23 mouse cellular contexts compared by ENCODE assay signal in genomic region chr13:40112336-40112735, GRCm38 (mm10).
DNase-seq lines count a peak whose midpoint lies in the region; ATAC-seq and TF ChIP-seq lines count a peak whose summit lies in the region.
"Had no signal": no experiment of that assay in that cellular context is flagged by ENCODE, and none has a peak within 500 bp of the region (broad histone marks: within the 10 kb centered on the region; RNA-seq: fewer than 3 reads in every experiment).

No protein-coding gene starts in this region.

- TF ChIP-seq POLR2A in brain, embryonic 14.5 days (IDR thresholded peaks at IDR 0.05; ENCODE audit: borderline replicate concordance, extremely low read depth, insufficient read depth, insufficient read length, poor library complexity, severe bottlenecking): no peak

- no peaks in the 10 kb centered on the region for H3K27me3 ChIP-seq in forebrain, postnatal 0 days (ENCODE audit: insufficient read depth, low read length)
- no peaks in the 10 kb centered on the region for H3K27me3 ChIP-seq in forebrain, embryonic 15.5 days
- H3K27me3 ChIP-seq in kidney, embryonic 16.5 days (ENCODE audit: insufficient read depth, low read length): no peaks in the 10 kb centered on the region
- H3K27me3 ChIP-seq: embryonic facial prominence, embryonic 13.5 days; forebrain, embryonic 12.5 days; hindbrain, embryonic 12.5 days; hindbrain, embryonic 15.5 days had no signal

- no peaks in the 10 kb centered on the region for H3K4me1 ChIP-seq in forebrain, postnatal 0 days (ENCODE audit: insufficient read depth)
- H3K4me1 ChIP-seq in forebrain, embryonic 15.5 days: no peaks in the 10 kb centered on the region
- no peaks in the 10 kb centered on the region for H3K4me1 ChIP-seq in kidney, embryonic 16.5 days (ENCODE audit: insufficient read depth, low read length)
- H3K4me1 ChIP-seq: embryonic facial prominence, embryonic 10.5 days; embryonic facial prominence, embryonic 13.5 days; forebrain, embryonic 12.5 days; hindbrain, embryonic 12.5 days; hindbrain, embryonic 15.5 days had no signal

- H3K4me2 ChIP-seq in forebrain, postnatal 0 days (ENCODE audit: low read depth): no peak overlapping the region
- H3K4me2 ChIP-seq in forebrain, embryonic 15.5 days (replicated peaks): no peak overlapping the region
- H3K4me2 ChIP-seq in kidney, embryonic 16.5 days (replicated peaks; ENCODE audit: low read depth, low read length): no peak overlapping the region
- H3K4me2 ChIP-seq: embryonic facial prominence, embryonic 13.5 days; forebrain, embryonic 12.5 days; heart, embryonic 11.5 days; hindbrain, embryonic 12.5 days; hindbrain, embryonic 15.5 days had no signal

- H3K9me3 ChIP-seq in forebrain, postnatal 0 days (ENCODE audit: low read length): no peaks in the 10 kb centered on the region
- H3K9me3 ChIP-seq in forebrain, embryonic 15.5 days: no peaks in the 10 kb centered on the region
- H3K9me3 ChIP-seq in kidney, embryonic 16.5 days (ENCODE audit: low read length): no peaks in the 10 kb centered on the region
- H3K9me3 ChIP-seq: embryonic facial prominence, embryonic 10.5 days; embryonic facial prominence, embryonic 13.5 days; forebrain, embryonic 12.5 days; hindbrain, embryonic 12.5 days; hindbrain, embryonic 15.5 days had no signal

- DNase-seq in forebrain, postnatal 0 days: peak; percentile 41
- peak; percentile 57 for DNase-seq in kidney, postnatal 14 days
- DNase-seq in brain, adult 2 months (ENCODE audit: low read depth, low spot score): peak; percentile 7
- peak; percentile 13 for DNase-seq in brain, embryonic 14.5 days (ENCODE audit: low read depth)
- DNase-seq: adrenal gland, adult 2 months; adrenal gland, postnatal 14 days; cerebellum, adult 18-20 months; cerebellum, adult 9-10 months; cerebellum, postnatal 36 days; embryo, embryonic 11 days; gastrocnemius, postnatal 10 days; gastrocnemius, postnatal 36 days; heart, adult 2 months had no signal

- 36% methylated on average over 2 of the region's 2 CpGs for WGBS in forebrain, postnatal 0 days
- WGBS in forebrain, embryonic 15.5 days: 34% methylated on average over 2 of the region's 2 CpGs
- WGBS in kidney, embryonic 16.5 days: 44% methylated on average over 2 of the region's 2 CpGs

- TF ChIP-seq CTCF in forebrain, postnatal 0 days (IDR thresholded peaks at IDR 0.05; ENCODE audit: low read depth): no peak
- no peak for TF ChIP-seq CTCF in brain, embryonic 14.5 days (IDR thresholded peaks at IDR 0.05; ENCODE audit: borderline replicate concordance, extremely low read depth, insufficient read depth, insufficient read length)

- H3K36me3 ChIP-seq in forebrain, postnatal 0 days (ENCODE audit: insufficient read depth): no peaks in the 10 kb centered on the region
- no peaks in the 10 kb centered on the region for H3K36me3 ChIP-seq in forebrain, embryonic 15.5 days
- H3K36me3 ChIP-seq in kidney, embryonic 16.5 days (ENCODE audit: insufficient read depth, low read length): no peaks in the 10 kb centered on the region
- H3K36me3 ChIP-seq: embryonic facial prominence, embryonic 10.5 days; embryonic facial prominence, embryonic 13.5 days; forebrain, embryonic 12.5 days; hindbrain, embryonic 12.5 days; hindbrain, embryonic 15.5 days had no signal

- H3K4me3 ChIP-seq in forebrain, postnatal 0 days (ENCODE audit: low read depth, low read length): no peak overlapping the region
- H3K4me3 ChIP-seq in forebrain, embryonic 15.5 days: no peak overlapping the region
- no peak overlapping the region for H3K4me3 ChIP-seq in kidney, embryonic 16.5 days (ENCODE audit: low read length)
- H3K4me3 ChIP-seq: embryonic facial prominence, embryonic 10.5 days; embryonic facial prominence, embryonic 13.5 days; erythroblast, embryonic 14.5 days; forebrain, embryonic 12.5 days; heart, adult 2 months; hindbrain, embryonic 12.5 days; hindbrain, embryonic 15.5 days had no signal

- no peak overlapping the region for H3K9ac ChIP-seq in forebrain, postnatal 0 days
- no peak overlapping the region for H3K9ac ChIP-seq in forebrain, embryonic 15.5 days (replicated peaks)
- no peak overlapping the region for H3K9ac ChIP-seq in kidney, embryonic 16.5 days (replicated peaks; ENCODE audit: low read length)
- H3K9ac ChIP-seq: embryonic facial prominence, embryonic 13.5 days; forebrain, embryonic 12.5 days; hindbrain, embryonic 12.5 days; hindbrain, embryonic 15.5 days had no signal

- H3K27ac ChIP-seq in forebrain, postnatal 0 days (ENCODE audit: low read depth, low read length): no peak overlapping the region
- H3K27ac ChIP-seq in forebrain, embryonic 15.5 days (replicated peaks): no peak overlapping the region
- no peak overlapping the region for H3K27ac ChIP-seq in kidney, embryonic 16.5 days (ENCODE audit: low read length)
- H3K27ac ChIP-seq: embryonic facial prominence, embryonic 10.5 days; embryonic facial prominence, embryonic 13.5 days; forebrain, embryonic 12.5 days; heart, adult 2 months; hindbrain, embryonic 12.5 days; hindbrain, embryonic 15.5 days had no signal

- ATAC-seq in forebrain, postnatal 0 days: no peak
- no peak for ATAC-seq in forebrain, embryonic 15.5 days (replicated peaks)
- ATAC-seq in kidney, embryonic 16.5 days (ENCODE audit: low FRiP score, low TSS enrichment): no peak
- ATAC-seq: CD4-positive, CD25-positive, alpha-beta regulatory T cell, adult 4 months had no signal

Comparison
In these comparisons a context has a peak if more than half of its experiments do, and no peak if none do; other contexts are left out.
1. DNase-seq: peak in every context shown above with its lines; median percentile 57 in kidney, postnatal 14 days; 41 in forebrain, postnatal 0 days; 13 in brain, embryonic 14.5 days; 7 in brain, adult 2 months.